Mouse (Mus musculus) spleen, postnatal 10 days (tissue): ENCODE measurements around the gene Trmt2a.
A peak's percentile ranks its signal among the peaks of the same experiment; 100 is the strongest.

Experiments
- DNase-seq, 2 experiments: peaks; one replicate each; pipeline ENCODE4 v3.0.0; 2021 to 2022; ENCODE audit warnings: low spot score in 2 of 2

The Trmt2a gene

GRCm38 (mm10) chr16:18231047-18231446 is 17.4 kb upstream of the Trmt2a start:
- DNase-seq, result no peak

- DNase-seq, result no peak
Observed at GRCm38 (mm10) chr16:18231451-18231850, 17.0 kb upstream of the Trmt2a start.

- DNase-seq, result no peak
Observed at GRCm38 (mm10) chr16:18233451-18233850, 15.0 kb upstream of the Trmt2a start.

GRCm38 (mm10) chr16:18233919-18234670 is 14.4 kb upstream of the Trmt2a start:
- no peak for DNase-seq

- DNase-seq, result peak in 1 of 2 experiments; percentile 62
Observed at GRCm38 (mm10) chr16:18234671-18235388, 13.6 kb upstream of the Trmt2a start, which contains the start of gene Zdhhc8. TSS of gene Zdhhc8 (minus strand) at chr16:18235136.

- peak; percentile 31 to 41 for DNase-seq
Observed at GRCm38 (mm10) chr16:18235389-18236065, 13.0 kb upstream of the Trmt2a start.

- no peak for DNase-seq
Observed at GRCm38 (mm10) chr16:18236676-18237501, 11.6 kb upstream of the Trmt2a start.

- no peak for DNase-seq
Observed at GRCm38 (mm10) chr16:18241581-18241980, 6.9 kb upstream of the Trmt2a start.

GRCm38 (mm10) chr16:18247521-18248399 is 719 bp upstream of the Trmt2a start:
- peak in 1 of 2 experiments; percentile 56 for DNase-seq

GRCm38 (mm10) chr16:18249364-18249967 is 987 bp downstream of the Trmt2a start:
- DNase-seq, result peak; percentile 70 to 71

- DNase-seq, result no peak
Observed at GRCm38 (mm10) chr16:18250231-18250630, 1.8 kb downstream of the Trmt2a start.

- DNase-seq, result peak in 1 of 2 experiments; percentile 19
Observed at GRCm38 (mm10) chr16:18250828-18251790, 2.6 kb downstream of the Trmt2a start.

- DNase-seq, result no peak
Observed at GRCm38 (mm10) chr16:18252736-18253135, 4.3 kb downstream of the Trmt2a start.

- DNase-seq, result no peak
Observed at GRCm38 (mm10) chr16:18253866-18254265, 5.4 kb downstream of the Trmt2a start.

GRCm38 (mm10) chr16:18258221-18258620 is 9.7 kb downstream of the Trmt2a start, which contains the start of gene Gm49776:
TSS of gene Gm49776 (minus strand) at chr16:18258321.
- no peak for DNase-seq

- no peak for DNase-seq
Observed at GRCm38 (mm10) chr16:18265024-18265423, 16.5 kb downstream of the Trmt2a start.

- no peak for DNase-seq
Observed at GRCm38 (mm10) chr16:18268182-18268581, 19.7 kb downstream of the Trmt2a start.

- DNase-seq, result no peak
Observed at GRCm38 (mm10) chr16:18275166-18275565, 26.7 kb downstream of the Trmt2a start.

GRCm38 (mm10) chr16:18288166-18288565 is 39.7 kb downstream of the Trmt2a start:
- peak; percentile 19 to 20 for DNase-seq
